Mouse (Mus musculus): ENCODE measurements around the gene Padi3.

The Padi3 gene

DNA sequence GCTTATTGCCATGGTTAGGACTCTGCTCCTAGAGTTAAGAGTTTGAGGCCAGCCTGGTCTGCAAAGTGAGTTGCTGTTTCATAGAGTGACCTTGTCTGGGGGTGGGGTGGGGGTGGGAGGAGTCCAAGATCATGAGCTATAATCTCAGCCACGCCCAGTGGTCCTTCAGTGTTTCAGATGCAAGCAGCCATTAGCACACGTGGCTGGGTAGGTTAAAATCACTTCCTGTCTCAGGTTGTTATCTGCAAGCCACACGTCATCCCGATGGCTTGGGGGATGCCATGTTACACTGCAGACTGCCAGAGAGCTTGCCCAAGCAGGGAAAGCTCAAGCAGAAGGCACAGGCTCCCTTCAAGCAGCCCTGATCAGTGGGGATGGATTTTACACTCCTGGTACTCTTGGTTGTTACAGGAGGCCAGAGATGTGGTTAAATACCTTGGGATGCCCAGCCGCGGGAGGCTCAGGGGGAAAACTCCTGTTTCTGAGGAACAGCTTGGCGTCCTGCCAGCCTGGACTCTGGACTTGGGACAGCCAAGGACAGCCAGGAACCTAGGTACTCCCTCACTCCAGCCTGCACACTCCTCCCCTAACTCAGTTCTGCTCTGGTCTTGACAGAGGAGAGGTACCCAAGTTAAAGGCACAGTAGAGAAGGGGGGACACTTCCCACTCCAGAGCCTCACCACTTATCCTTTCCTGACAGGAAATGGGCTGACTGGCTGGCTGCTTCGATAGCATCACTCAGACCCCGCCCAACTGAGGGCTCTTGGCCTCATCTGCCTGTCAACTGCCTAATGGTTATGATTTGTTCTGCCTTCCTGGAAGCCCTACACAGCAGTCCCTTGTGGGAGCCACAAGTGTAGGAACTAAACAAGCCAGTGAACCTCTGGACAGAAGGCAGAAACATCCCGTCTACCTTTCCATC, 5.8 kb upstream of the Padi3 start:
- no peak for DNase-seq (ENCODE audit: low read depth, low spot score)

DNA sequence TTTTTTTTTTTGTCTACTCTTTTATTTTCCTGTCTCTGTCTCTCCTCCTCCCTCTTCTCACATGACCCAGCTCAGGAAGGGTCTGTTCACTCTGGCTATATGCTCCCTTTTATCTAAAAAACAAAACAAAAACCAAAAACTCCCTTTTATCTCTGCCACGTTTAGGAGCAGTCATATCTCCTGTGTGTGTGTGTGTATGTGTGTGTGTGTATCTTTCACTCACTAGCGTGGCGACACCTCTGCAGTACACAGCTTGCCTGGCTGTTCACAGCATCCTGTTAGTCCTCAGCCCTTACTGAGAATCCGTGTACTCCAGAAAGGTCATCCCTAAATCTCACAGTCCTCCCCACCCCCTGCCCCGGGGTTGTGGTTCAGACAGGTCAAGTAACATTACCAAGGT, 5.0 kb upstream of the Padi3 start:
- DNase-seq (ENCODE audit: low read depth, low spot score) = no peak

DNA sequence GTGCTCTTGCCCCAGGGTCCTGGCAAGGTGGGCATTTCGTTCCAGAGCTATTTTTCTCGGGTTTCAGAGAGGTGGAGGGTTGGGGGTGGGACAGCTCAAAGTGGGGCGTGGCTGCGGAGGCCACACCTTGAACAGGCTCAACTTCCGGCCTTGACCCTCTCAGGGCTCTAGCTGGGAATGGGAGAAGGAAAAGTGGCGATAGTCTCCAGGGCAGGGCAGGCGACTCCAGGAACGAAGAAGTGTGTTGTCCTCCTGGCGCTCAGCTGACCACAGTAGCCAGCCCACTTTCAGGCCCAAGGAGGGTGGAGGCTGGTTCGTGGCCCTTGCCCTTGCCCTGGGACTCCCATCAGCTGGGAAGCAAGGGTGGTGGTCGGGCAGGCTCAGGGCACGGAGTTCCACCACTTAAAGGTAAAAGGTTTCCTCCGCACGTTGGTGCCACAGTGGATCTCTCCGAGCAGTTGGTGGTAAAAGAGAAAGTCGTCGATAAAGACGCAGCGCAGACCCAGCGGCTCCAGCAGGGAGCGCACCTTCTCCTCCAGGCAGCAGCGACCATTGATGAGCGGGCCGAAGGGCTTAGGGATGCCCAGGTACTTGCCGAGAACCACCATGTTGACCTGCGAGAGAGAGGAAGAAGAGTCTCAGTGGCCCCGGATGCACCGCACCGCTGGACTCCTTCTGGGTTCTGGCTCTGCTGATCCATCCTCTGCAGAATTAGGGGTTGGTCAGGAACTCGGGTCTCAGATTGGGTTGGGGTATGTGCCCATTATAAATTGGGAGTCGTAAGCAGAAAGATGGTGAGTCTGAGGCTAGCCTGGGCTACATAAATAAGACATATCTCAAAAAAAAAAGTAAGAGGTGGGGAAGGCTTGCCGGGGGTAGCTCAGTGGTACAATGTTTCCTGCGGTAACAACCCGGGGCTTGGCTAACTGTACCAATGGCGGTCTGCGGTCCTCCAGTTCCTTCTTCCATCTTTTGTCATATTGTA, 4.1 kb upstream of the Padi3 start:
- no peak for DNase-seq (ENCODE audit: low read depth, low spot score)

DNA sequence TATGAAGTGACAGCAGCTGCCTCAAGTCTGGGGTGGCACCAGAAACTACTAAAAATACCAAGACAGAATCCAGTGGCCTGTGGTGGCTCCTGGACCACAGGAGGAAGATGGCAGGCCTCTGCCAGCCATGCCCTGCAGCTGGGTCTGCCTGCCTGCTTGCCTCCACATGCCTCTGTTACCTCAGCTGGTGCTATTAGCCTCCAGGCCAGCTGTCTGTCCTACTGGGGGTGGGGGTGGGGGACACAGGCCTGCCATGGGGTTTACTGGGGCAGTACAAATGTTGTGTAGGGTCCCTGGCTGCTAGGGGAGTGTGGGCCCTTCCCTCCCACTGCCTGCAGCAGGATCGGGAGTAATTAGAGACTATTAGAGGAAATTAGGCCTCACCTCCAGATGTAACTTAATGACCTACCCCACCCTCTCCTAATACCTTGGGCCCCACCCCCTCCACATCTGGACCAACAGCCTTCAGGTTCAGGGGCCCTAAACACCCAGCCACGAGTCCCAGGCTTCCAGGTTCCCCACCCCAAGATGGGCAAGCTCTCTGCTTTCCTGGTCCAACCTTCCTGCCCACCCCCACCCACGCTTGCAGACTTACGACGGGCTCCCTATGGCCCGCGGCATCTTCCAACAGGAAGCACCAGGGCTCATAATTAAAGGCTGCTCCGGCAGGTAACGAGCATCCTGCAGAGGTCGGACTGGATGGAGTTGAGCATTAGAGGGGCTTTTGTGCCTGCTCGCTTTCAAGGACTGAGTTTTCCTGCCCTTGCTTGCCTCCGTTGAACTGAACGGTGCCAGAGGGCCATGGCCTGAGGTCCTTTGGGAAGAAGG, 3.1 kb upstream of the Padi3 start:
- DNase-seq (ENCODE audit: low read depth, low spot score) = no peak

DNA sequence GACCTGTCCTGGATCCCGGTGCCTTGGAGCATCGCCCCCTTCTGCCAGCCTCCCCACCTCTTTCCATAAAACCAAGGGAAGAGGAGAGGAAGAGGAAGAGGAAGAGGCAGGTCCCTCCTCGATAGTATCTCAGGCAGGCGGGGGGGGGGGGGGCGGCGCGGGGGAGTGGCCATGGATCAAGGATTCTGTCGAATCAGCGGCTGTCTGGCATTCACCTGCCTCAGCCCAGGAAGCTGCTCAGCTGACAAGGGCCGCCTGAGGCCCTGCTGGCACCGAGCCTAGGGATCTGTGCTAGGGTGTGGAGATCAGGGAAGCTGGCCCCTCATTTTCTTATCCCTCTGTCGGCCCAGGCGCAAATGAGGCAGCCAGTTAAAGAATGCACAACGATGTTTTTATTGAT, 2.2 kb upstream of the Padi3 start:
- DNase-seq (ENCODE audit: low read depth, low spot score) = no peak

DNA sequence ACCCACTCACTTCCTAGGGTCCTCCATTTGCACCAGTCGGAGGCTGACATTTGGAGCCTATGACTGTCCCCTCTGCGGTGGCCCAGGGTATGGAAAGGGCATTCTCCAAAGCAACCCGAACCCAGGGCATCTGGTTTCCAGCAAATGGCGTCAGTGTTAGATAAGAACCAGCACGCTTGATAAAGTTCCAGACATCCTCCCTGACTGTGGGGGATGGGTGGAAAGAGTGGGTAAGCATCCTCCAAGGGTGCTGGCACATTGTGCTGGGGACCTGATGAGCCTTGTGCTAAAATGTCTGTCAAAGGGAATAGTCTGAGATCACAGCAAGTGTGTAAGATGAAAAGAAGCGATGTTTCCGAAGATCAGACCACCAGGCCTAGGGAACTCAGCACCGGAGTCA, 1.7 kb upstream of the Padi3 start:
- DNase-seq (ENCODE audit: low read depth, low spot score) = no peak

DNA sequence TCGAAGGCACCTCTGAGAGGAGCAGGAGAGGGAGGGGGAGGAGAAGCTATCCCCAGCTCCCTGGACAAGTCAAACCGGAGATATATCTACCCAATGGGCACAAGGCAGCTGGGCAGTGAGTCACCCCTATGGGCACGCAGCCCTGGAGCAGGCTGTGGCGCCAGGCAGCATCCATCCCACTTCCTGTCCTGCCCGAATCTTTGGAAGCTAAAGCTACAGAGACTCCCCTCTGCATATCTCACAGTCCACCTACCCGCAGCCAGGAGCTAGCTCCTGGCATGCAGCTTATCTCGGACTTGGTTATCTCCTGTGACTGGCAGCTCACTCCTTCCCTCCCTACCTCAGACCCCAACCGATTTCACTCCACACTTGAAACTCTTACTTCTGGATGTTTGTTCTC, 1.3 kb downstream of the Padi3 start:
- no peak for DNase-seq (ENCODE audit: low read depth, low spot score)

DNA sequence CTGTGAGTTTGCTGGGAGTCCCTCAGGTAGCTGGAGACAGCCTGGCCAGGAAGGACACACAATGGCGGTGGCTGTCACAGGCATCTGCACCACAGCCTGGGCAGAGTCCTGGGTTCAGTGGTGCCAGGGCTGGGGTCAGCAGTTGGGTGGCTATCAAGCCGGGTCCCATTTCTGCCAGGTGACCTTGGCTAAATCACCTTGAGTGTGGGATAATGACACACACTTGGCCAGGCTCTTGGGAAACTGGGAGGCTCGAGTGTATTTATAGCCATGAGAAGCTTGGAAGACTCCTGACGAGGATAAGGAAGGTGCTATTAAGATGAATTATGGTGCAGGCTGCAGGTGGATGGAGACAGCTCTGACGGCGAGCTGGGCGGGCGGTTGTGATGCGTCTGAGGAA, 5.8 kb downstream of the Padi3 start:
- no peak for DNase-seq (ENCODE audit: low read depth, low spot score)

DNA sequence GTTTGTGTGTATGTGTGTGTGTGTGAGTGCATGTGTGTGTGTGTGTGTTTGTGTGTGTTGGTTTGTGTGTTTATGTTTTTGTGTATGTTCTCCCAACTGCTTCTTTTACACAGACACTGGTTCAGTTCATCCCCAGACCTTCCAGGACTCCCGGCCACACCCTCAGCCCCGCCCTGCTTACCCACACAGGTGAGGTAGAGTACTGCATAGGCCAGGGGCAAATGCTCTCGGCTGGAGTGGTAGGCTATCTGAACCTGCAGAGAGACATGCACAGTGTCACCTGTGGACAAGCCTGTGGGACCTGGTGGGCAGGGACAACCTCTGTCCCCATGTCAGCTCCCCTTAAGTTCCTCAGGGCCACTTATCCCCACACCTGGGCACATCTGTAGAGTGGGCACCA, 9.1 kb downstream of the Padi3 start:
- DNase-seq (ENCODE audit: low read depth, low spot score) = no peak

DNA sequence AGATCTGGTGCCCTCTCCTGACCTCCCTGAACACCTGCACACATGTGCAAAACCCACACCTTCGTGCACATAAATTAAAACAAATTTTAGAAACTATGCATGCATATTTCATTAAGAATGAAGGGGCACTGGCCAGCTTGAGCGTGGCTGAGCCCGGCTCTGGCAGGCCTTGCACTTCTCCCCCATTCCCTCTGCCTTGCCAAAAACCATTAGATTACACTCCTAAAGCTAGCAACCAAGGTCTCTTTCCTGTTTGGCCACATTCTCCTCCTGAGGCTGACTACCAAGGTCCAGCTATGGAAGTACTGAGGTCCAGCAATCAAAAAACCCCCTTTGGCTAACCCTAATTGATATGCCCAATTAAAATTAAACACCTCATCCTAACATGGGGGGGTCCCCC, 13.7 kb downstream of the Padi3 start:
- no peak for DNase-seq (ENCODE audit: low read depth, low spot score)

DNA sequence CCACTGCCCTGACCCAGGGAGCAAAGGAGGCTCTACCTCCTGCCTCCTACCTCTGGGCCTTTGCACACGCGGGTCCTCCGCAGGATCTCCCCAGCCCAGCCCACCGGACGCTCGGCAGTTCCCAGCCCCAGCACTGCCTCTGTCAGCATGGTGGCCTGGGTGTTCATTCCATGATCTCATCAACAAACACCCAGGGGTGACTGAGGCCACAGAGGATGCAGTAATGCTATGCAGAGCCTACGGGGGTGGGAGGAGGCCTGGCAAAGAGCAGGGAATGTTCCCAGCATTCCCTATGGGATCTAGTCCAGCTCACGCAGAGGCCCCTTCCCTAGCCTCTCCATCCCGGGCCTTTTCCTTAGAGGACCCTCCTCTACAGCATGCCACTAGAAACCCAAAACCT, 15.8 kb downstream of the Padi3 start:
- no peak for DNase-seq (ENCODE audit: low read depth, low spot score)

DNA sequence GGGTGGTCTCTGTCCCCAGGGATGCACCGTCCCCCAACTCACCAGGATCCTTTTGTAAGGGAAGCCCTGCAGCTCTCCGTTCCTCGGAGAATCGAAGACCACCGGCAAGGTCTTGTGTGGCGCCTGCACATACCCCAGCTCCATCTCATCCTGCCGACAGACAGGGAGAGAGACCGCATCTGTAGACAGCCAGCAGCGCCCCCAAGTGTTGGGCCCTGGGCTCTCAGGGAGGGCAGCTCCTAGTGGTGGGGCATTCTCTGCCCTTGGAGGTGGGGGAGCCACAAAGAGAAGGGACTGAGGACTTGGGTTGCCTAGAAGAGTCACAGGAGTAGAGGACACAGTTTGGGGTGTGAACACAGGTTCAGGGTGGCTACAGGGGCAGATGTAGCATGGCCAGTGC, 16.7 kb downstream of the Padi3 start:
- no peak for DNase-seq (ENCODE audit: low read depth, low spot score)

DNA sequence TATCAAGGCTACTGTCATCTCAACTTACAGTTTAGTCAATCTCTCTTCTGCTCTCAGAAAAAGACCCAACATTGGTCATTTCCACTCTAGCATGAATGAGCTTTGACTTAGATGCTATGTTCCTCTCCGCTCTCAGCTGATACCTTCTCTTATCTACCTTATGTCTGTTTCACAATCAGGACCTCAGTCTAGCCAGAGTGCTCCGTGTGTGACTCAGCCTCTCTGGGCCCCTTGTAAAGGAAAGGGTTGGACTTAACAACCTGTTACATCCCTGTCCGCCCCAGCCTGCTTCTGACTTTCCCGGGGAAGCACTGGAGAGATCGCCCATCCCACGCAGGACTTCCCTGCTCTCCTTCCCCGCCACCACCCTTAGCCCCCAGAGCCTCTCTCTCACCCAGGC, 17.9 kb downstream of the Padi3 start:
- no peak for DNase-seq (ENCODE audit: low read depth, low spot score)

DNA sequence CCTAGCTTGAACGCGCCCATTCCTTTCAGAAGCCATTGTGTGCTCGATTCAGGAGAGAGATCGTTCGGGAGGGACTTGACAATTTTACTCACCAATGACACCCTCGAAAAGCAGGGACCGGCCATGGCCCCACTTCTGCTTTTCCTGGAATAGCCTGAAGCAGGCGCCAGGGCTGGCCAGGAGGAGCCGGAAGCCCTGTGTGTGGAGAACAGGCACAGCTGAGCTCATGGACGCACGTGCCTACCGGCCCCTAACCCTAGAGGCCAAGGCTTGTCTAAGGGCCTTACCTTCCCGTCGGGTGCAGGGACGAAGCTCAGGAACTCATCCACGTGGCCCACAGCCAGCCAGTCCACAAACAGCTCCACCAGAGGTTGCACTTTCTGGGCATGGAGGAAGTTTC, 19.4 kb downstream of the Padi3 start:
- no peak for DNase-seq (ENCODE audit: low read depth, low spot score)

DNA sequence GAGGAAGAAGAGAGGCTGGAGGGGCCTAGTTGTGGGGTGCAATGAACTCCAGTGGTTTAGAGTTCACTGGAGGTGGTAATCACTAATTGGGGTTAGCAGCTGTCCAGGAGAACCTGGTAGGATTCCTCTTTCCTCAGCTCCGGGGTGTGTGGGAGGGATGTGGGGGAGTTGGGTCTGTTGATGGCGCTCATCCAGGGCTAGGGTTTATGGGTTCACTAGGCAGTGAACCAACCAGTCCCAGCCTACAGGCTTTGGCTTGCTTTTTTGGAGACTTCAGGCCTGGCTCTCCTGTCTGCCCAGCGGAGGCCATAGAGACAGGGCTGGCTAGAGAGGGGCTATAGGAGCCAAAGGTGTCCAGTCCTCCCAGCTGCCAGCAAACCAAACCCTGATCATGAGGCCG, 20.5 kb downstream of the Padi3 start:
- DNase-seq (ENCODE audit: low read depth, low spot score) = no peak

DNA sequence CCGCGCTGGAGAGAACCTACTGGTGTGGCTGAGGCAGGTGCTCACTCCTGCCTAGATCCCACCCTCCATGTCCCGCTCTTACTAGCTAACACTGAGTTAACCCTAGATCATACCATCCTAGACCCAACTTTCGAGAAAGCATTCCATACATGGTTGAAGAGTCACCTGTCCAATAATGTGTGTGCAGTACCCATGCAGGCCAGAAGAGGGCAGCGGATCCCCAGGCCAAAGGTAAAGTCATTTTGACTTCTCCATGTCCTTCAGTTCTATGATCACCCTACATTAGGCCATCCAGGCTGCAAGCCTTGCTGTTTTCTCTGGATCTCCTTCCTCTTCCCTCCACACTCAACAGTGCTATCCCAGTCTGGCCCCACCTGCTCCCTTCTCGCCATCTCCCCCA, 21.5 kb downstream of the Padi3 start:
- peak; percentile 50 for DNase-seq (ENCODE audit: low read depth, low spot score)

DNA sequence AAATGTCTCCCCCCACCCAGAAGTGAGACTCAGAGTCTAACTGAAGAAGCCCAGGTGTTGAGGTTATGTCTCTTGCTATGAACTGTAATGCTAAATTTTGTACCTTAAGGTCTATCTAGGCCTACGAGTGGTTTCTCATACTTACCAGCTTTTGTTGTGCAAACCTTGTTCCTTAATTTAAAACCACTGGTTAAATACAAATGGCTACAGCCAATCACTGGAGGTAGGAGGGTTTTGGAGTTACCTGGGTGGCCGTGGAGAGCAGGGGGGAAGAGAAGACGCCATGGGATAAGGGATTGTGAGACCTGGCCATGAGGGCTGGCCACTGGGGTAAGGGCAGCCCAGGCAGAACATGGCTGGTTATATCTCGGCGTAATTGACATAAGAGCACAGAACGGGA, 22.2 kb downstream of the Padi3 start:
- DNase-seq (ENCODE audit: low read depth, low spot score) = no peak

DNA sequence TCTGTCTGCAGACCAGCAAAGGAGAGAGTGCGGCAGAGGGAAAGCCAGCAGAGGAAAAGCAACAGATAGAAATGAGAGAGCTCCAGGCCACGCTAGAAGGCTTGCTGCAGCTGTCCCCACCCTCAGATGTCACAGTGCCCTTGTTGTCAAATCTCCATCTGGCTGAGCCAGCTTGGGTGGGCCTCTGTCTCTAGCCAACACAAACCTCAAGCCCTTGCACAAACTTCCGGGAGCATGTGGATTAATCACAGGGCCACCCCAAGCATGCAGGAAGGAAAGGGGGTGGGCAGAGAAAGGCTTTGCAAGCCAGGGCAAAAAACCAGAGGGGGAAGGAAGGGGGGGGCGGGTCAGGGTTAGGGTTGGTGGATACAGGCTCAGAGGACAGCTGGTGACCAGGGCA, 23.0 kb downstream of the Padi3 start:
- DNase-seq (ENCODE audit: low read depth, low spot score) = no peak

DNA sequence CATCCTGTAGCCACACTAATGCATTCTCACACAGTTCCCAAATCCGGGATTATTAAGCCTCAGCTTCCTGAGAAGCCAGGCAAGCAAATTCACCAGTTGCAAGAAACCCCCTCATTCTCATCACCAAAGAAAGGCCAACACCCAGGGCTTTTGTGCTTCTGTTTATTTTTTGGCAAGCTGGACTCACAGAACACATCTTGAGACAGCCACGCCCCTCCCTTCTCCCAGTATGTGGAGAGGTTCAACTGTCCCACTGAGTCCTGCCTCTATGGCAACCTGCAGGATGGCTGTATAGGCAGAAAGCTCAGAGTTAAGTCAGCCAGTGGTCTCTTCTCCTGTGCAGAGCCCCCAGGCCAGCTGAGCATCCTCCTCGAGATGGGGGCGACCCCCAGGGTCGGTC, 25.2 kb downstream of the Padi3 start:
- no peak for DNase-seq (ENCODE audit: low read depth, low spot score)

DNA sequence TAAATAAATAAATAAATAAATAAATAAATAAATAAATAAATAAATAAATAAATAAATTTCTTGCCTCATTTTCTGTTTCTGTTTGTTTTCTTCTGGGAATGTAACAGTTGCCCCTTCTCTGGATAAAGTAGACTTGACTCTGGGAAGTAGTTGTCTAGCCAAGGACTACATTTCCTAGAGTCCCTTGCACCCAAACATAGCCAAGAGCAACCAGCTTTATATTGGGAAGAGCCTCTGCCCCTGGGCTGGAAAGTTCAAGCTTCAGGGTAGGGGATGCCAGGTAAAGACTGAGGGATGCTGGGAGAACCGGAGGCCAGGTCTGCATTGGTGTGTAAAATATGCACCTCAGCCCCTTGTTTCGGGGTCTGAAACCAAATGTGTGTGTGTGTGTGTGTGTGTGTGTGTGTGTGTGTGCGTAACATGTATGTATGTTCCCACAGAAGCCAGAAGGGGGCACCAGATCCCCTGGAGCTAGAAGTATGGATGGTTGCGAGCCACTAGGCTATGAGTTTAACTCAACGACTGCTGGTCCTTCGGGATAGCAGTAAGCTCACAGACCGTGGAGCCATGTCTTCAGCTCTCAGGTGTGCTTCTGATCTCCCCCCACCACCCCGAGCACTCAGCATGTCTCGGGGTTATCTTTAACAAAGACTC, 26.0 kb downstream of the Padi3 start:
- DNase-seq (ENCODE audit: low read depth, low spot score) = no peak

DNA sequence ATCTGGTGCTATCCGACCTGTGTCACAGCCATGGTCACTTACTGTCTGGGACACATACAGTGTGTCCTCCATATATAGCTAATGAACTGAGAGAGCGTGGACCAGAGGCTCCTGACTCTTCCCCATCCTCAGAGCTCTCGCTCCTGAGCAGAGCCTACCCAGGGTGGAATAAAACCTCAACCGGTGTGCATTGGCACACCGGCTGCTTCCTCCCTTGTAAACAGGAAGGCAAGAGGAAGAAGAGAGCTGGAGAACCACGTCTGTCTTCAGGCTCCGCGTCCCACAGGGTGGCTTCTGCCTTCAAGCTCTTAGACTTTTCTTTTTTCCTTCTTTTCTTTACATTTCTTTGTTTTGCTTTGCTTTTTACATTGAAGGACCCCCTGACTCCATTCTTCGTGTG, 27.6 kb downstream of the Padi3 start:
- DNase-seq (ENCODE audit: low read depth, low spot score) = no peak
